Mouse (Mus musculus) lung, postnatal 0 days (tissue): Measurements from ENCODE around the gene Chrnb1. TPM values are rescaled to one million over a fixed set of nuclear protein-coding genes. Genes with fewer than 3 reads are reported as not detected.

Source experiments
- ATAC-seq: fragments of 200-750 bp; cut with Nextera tagmentation; 2 replicates; pipeline ENCODE4 v1.8.0; 2017; ENCODE audit warnings: moderate library complexity
- DNase-seq: peaks from one replicate; pipeline ENCODE4 v3.0.0-alpha.2; 2016; ENCODE audit warnings: low spot score
- H3K27ac ChIP-seq: fragments of 300-500 bp; sonication (generic); 2 replicates; pipeline ENCODE4 v1.5.1; 2014; ENCODE audit warnings: antibody characterized with exemption, mild to moderate bottlenecking, low read length, mixed read lengths
- H3K27me3 ChIP-seq: fragments of 300-500 bp; sonication (generic); replicated peaks from 2 replicates; pipeline ENCODE4 v1.6.1; 2014; ENCODE audit warnings: low read length, mixed read lengths; ENCODE audit not compliant: insufficient read depth
- H3K36me3 ChIP-seq: fragments of 300-500 bp; sonication (generic); 2 replicates; pipeline ENCODE4 v1.6.1; 2014; ENCODE audit warnings: low read length, mixed read lengths; ENCODE audit not compliant: insufficient read depth
- H3K4me1 ChIP-seq: fragments of 300-500 bp; sonication (generic); 2 replicates; pipeline ENCODE4 v1.6.1; 2014; ENCODE audit warnings: antibody characterized with exemption, low read depth, low read length, mixed read lengths; ENCODE audit not compliant: insufficient read depth
- H3K4me2 ChIP-seq: fragments of 300-500 bp; sonication (generic); replicated peaks from 2 replicates; pipeline ENCODE4 v1.6.1; 2014; ENCODE audit warnings: low read depth, mild to moderate bottlenecking, low read length, moderate library complexity, mixed read lengths
- H3K4me3 ChIP-seq: fragments of 300-500 bp; sonication (generic); 2 replicates; pipeline ENCODE4 v1.5.1; 2014; ENCODE audit warnings: low read depth, low read length
- H3K9ac ChIP-seq: fragments of 300-500 bp; sonication (generic); replicated peaks from 2 replicates; pipeline ENCODE4 v1.6.1; 2014; ENCODE audit warnings: low read depth, mild to moderate bottlenecking
- H3K9me3 ChIP-seq: fragments of 300-500 bp; sonication (generic); 2 replicates; pipeline ENCODE4 v1.6.1; 2016; ENCODE audit warnings: low read length, mixed read lengths
- CTCF ChIP-seq: IDR thresholded peaks from 2 replicates; pipeline ENCODE4 v1.5.1; 2016; ENCODE audit warnings: antibody characterized with exemption, mild to moderate bottlenecking
- EP300 ChIP-seq: IDR thresholded peaks from 2 replicates; pipeline ENCODE4 v1.6.1; 2016; ENCODE audit warnings: antibody characterized with exemption, mild to moderate bottlenecking, control low read depth
- WGBS: fragments of 180-500 bp; shearing (Covaris S2); extraction: QIAGEN DNeasy Blood & Tissue Kit; methylation state at CpG from one replicate; pipeline ENCODE4 v1.1.7; 2014; 5-methylcytosine and 5-hydroxymethylcytosine counted together
- polyA plus RNA-seq: library from polyadenylated mRNA; unstranded; fragments of >200 nt; fragmentation: Nextera tagmentation; extraction: Ambion mirVana; gene quantifications from 2 replicates; pipeline ENCODE4 v1.2.1, GENCODE M21; 2015

The Chrnb1 gene
- polyA plus RNA-seq, 1 experiment from 2014 or later: 16.2 TPM

DNA sequence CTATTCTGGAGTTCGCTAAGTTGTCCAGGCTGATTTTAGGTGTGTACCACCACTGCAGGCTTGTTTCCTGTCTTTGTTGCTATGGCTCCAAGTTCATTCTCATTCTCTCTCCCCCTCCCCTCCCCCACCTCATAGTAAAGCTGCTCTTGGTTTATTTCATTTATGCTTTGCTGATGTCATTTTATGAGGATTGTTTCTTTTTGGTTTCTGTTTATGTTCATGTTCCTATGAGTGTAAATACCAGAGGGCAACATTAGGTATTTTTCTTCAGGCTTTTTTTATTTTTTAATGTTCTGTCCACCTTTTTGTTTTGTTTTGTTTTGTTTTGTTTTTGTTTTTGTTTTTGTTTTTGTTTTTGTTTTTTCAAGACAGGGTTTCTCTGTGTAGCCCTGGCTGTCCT is 33.9 kb downstream of the Chrnb1 start, which contains the start of gene Slc35g3:
Slc35g3 (minus strand) TSS at position 101 of the 400 bp plus-strand sequence.
- Histone ChIP-seq H3K27ac (no peak within 1 kb of the TSS), H3K27me3 (no peaks in the 10 kb centered on the region), H3K9me3 (no peaks in the 10 kb centered on the region), H3K9ac (no peak within 1 kb of the TSS), H3K4me1 (peaks cover 5% of the 10 kb centered on the region; the same call in 1 of the 2 replicates), H3K4me2 (no peak within 1 kb of the TSS), H3K4me3 (no peak within 1 kb of the TSS), H3K36me3 (no peaks in the 10 kb centered on the region)
- WGBS: 79% methylated on average over 1 of the region's 1 CpGs
- TF ChIP-seq CTCF (no peak), EP300 (no peak)
- ATAC-seq: no peak
- no peak for DNase-seq

DNA sequence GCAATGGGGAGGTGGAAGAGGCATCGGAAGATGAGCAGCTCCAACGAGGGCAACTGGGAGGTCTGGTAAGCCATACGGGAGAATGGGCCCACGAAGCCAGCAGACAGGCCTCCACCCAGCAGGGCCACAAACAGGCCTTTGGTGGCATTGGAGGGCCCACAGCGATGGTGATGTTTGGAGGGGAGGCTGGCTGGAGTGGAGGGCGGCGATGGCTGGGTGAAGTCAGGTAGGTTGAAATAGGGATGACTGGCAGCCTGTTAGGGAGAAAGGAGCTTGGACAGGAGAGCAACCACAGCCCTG is 34.9 kb downstream of the Chrnb1 start:
- no peak for ATAC-seq
- WGBS: 95% methylated on average over 7 of the region's 7 CpGs
- H3K9ac ChIP-seq: no peak overlapping the region

DNA sequence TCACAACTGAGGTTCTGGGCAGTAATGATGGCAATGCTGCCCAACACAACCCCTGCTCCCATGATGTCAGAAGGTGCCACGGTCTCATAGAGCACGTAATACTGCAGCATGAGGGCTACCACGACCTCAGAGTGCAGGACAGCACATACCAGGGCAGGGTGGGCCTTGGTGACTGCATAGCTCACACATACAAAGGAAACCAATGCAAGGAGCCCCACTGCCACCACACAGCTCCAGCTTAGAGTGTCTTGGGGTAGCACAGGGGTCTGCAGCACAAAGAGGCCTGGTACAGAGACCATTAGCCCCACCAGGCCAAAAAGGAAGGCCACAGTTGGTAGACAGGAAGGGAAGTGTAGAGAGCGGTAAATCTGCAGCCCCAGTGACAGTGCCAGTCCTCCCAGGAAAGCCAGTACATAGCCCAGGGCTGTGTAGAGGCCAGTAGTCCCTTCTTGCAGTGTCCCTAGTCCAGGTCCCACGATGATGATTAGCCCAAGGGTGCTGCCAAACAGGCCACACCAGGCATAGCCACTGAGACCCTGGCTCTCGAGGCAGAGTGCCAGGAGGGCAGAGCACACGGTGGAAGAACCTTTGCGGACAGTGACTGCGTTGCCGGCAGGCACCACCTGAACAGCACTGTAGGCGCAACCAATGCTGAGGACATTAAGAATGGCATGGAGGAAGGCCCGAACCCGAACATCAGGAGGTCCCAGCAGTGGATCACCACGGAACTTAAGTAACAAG is 35.4 kb downstream of the Chrnb1 start:
- Histone ChIP-seq H3K4me1 (peaks cover 11% of the 10 kb centered on the region), H3K4me3 (no peak overlapping the region), H3K27me3 (no peaks in the 10 kb centered on the region), H3K36me3 (no peaks in the 10 kb centered on the region), H3K9me3 (no peaks in the 10 kb centered on the region), H3K9ac (no peak overlapping the region), H3K4me2 (no peak overlapping the region), H3K27ac (peak overlapping the region; percentile 99)
- 75% methylated on average over 14 of the region's 14 CpGs for WGBS
- ATAC-seq (no peak), DNase-seq (peak; percentile 31)
- TF ChIP-seq EP300 (no peak), CTCF (no peak)

More for the DNA sequence above, 34.9 kb downstream of the Chrnb1 start:
- Histone ChIP-seq H3K4me1 (peaks cover 11% of the 10 kb centered on the region), H3K27me3 (no peaks in the 10 kb centered on the region), H3K4me3 (no peak overlapping the region), H3K9me3 (no peaks in the 10 kb centered on the region), H3K4me2 (no peak overlapping the region), H3K27ac (no peak overlapping the region), H3K36me3 (no peaks in the 10 kb centered on the region)
- TF ChIP-seq EP300 (no peak), CTCF (no peak)
- DNase-seq: no peak

DNA sequence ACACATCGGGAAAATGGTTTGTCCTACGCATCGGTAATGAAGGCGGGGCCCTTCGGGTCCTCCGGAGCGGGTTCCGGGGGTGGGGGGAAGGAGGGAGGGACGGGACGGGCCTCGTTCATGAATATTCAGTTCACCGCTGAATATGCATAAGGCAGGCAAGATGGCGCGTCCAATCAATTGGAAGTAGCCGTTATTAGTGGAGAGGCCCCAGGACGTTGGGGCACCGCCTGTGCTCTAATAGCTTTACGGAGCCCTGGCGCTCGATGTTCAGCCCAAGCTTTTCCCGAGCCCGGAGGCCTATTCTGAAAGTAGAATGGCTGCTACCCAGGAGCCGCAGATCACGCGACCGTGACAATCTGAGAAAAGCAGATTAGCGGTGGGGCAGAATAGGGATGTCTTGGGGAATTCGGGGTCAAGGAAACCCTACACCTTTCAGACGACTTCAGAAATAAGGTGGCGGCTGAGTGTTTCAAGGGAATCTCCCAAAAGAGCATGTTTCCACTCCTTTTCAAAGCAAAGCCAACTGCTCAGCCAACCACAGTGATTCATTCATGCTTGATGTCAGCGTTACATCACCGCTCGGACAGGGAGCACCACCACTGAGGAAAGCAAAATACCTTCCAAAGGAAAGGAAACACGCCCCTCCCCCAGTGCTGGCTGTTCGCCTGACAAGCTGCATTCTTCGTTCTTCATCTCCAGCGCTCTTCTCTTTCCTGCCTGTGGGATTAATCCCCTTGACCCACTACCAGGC is 36.6 kb downstream of the Chrnb1 start:
- under 1% methylated on average over 37 of the region's 37 CpGs for WGBS
- H3K9me3 ChIP-seq: no peaks in the 10 kb centered on the region
- peaks cover 11% of the 10 kb centered on the region for H3K4me1 ChIP-seq
- peak; percentile 86 for ATAC-seq
- no peaks in the 10 kb centered on the region for H3K36me3 ChIP-seq
- peak; percentile 59 for TF ChIP-seq EP300
- TF ChIP-seq CTCF: no peak
- peak overlapping the region; percentile 99 for H3K27ac ChIP-seq
- DNase-seq: peak; percentile 98
- no peaks in the 10 kb centered on the region for H3K27me3 ChIP-seq
- peak overlapping the region; percentile 68 for H3K4me2 ChIP-seq
- H3K9ac ChIP-seq: peak overlapping the region; percentile 30
- H3K4me3 ChIP-seq: peak overlapping the region; percentile 51

DNA sequence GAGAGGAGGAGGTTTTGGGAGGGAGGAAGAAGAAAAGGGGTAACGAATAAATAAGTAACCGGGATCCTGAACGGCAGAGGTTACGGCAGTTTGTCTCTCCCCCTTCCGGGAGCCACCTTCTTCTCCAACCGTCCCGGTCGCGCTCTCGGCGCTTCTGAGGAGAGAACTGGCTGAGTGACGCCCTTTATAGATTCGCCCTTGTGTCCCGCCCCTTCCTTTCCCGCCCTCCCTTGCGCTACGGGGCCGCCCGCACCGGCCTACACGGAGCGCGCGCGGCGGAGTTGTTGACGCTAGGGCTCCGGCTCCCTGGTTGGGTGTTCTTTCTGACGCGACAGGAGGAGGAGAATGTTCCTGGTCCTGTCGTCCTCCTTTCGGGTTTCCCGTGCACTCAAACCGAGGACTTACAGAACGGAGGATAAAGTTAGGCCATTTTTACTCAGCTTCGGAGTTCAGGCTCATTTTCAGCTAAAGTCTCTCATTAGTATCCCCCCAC is 37.2 kb downstream of the Chrnb1 start, which contains the start of gene Polr2a:
Polr2a (minus strand) TSS at position 160 of the 493 bp plus-strand sequence.
- no peak for TF ChIP-seq CTCF
- TF ChIP-seq EP300: peak; percentile 87
- peak within 1 kb of the TSS; percentile 99 for H3K27ac ChIP-seq
- WGBS: 0% methylated on average over 31 of the region's 36 CpGs
- peak within 1 kb of the TSS; percentile 68 for H3K4me2 ChIP-seq
- H3K36me3 ChIP-seq: no peaks in the 10 kb centered on the region
- no peaks in the 10 kb centered on the region for H3K27me3 ChIP-seq
- H3K9me3 ChIP-seq: no peaks in the 10 kb centered on the region
- H3K4me1 ChIP-seq: peaks cover 11% of the 10 kb centered on the region
- H3K4me3 ChIP-seq: peak within 1 kb of the TSS; percentile 51
- H3K9ac ChIP-seq: peak within 1 kb of the TSS; percentile 68
- ATAC-seq (peak; percentile 95), DNase-seq (peak; percentile 98)

DNA sequence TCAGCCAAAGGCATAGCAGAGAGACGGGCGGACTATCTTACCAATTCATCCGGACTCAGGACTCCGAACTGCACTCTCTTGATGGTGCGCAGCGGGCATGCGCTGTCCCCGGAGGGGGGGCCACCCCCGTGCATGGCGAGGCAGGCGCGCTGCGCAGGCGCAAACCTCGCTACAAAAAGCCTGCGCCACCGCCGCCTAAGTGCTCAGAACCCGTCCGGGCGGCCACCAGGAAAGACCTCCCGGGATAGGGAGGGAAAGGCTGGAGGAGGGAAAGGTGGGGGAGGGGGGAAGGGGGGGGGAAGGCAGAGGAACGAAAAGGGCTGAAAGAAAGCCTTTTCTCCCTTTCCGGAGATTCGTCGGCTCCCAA is 37.7 kb downstream of the Chrnb1 start:
- peak overlapping the region; percentile 99 for H3K27ac ChIP-seq
- no peaks in the 10 kb centered on the region for H3K27me3 ChIP-seq
- ATAC-seq (peak; percentile 84), DNase-seq (peak; percentile 97)
- H3K9me3 ChIP-seq: no peaks in the 10 kb centered on the region
- WGBS: under 1% methylated on average over 24 of the region's 26 CpGs
- H3K36me3 ChIP-seq: no peaks in the 10 kb centered on the region
- H3K4me2 ChIP-seq: peak overlapping the region; percentile 65
- no peak for TF ChIP-seq CTCF
- no peak for TF ChIP-seq EP300
- H3K4me3 ChIP-seq: peak overlapping the region; percentile 51
- H3K9ac ChIP-seq: peak overlapping the region; percentile 68
- peaks cover 11% of the 10 kb centered on the region for H3K4me1 ChIP-seq
